In the genomic region with DNA sequence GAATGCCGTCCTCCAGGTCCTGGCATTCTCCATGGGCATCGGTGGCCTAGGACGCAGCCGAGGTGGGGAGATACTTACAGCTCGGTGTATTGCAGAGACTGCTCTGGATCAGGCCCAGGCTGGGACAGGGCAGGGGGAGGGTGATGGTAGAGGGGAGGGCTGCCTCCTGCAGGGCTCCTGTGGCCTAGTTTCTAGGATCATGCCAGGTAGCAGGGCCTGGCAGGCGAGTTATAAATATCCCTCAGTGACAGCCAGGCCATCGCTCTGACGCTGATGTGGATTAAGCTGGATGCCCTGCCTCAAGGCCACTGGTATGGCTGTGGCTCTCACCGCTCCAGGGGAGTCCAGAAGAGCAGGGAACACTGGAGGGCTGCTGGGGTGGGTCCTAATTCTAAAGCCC, we compare ENCODE assay signal across 18 mouse cellular contexts.
DNase-seq lines count a peak whose midpoint lies in the region; ATAC-seq lines count a peak whose summit lies in the region.
"Had no signal": no experiment of that assay in that cellular context is flagged by ENCODE, and none has a peak within 500 bp of the region (broad histone marks: within the 10 kb centered on the region; RNA-seq: fewer than 3 reads in every experiment).

No protein-coding gene starts in this region.

- no peaks in the 10 kb centered on the region for H3K27me3 ChIP-seq in limb, embryonic 10.5 days (ENCODE audit: low read depth, poor library complexity, severe bottlenecking)
- H3K27me3 ChIP-seq: embryonic facial prominence, embryonic 12.5 days; limb, embryonic 13.5 days; megakaryocyte, embryonic 14.5 days; midbrain, embryonic 15.5 days had no signal

- H3K36me3 ChIP-seq in limb, embryonic 10.5 days, result no peaks in the 10 kb centered on the region
- H3K36me3 ChIP-seq: embryonic facial prominence, embryonic 12.5 days; G1E; hindbrain, embryonic 10.5 days; limb, embryonic 13.5 days; midbrain, embryonic 15.5 days had no signal

- H3K27ac ChIP-seq in limb, embryonic 10.5 days, result peak overlapping the region; percentile 36; the same call in 1 of the 2 replicates
- H3K27ac ChIP-seq: embryonic facial prominence, embryonic 12.5 days; hindbrain, embryonic 10.5 days; limb, embryonic 13.5 days; liver, embryonic 14.5 days; midbrain, embryonic 15.5 days had no signal

- ATAC-seq in erythroid progenitor cell, adult 5-6 weeks (replicated peaks; ENCODE audit: low FRiP score, poor library complexity, severe bottlenecking), result no peak
- ATAC-seq in CD4-positive, CD25-positive, alpha-beta regulatory T cell, adult 4 months, result no peak
- ATAC-seq: forebrain, postnatal 0 days; midbrain, embryonic 15.5 days had no signal

- no peaks in the 10 kb centered on the region for H3K4me1 ChIP-seq in limb, embryonic 10.5 days
- H3K4me1 ChIP-seq: embryonic facial prominence, embryonic 12.5 days; hindbrain, embryonic 10.5 days; megakaryocyte, embryonic 14.5 days; midbrain, embryonic 15.5 days had no signal

- peak; percentile 43 to 50 for DNase-seq in cerebellum, postnatal 25 days
- no peak for DNase-seq in cerebellum, adult 11 months
- peak; percentile 24 for DNase-seq in gastrocnemius, postnatal 10 days
- peak; percentile 50 for DNase-seq in heart, adult 8-10 months (ENCODE audit: low spot score)
- DNase-seq in limb, embryonic 10.5 days (ENCODE audit: low spot score), result no peak
- DNase-seq: forebrain, postnatal 0 days; kidney, adult 8-10 months; kidney, postnatal 25 days; lung, postnatal 10 days had no signal

- no peaks in the 10 kb centered on the region for H3K9me3 ChIP-seq in limb, embryonic 10.5 days (replicated peaks)
- H3K9me3 ChIP-seq: embryonic facial prominence, embryonic 12.5 days; hindbrain, embryonic 10.5 days; limb, embryonic 13.5 days; midbrain, embryonic 15.5 days had no signal

- H3K4me3 ChIP-seq in limb, embryonic 10.5 days, result no peak overlapping the region
- H3K4me3 ChIP-seq: embryonic facial prominence, embryonic 12.5 days; hindbrain, embryonic 10.5 days; limb, embryonic 13.5 days; megakaryocyte, embryonic 14.5 days; midbrain, embryonic 15.5 days had no signal

- WGBS in limb, embryonic 10.5 days, result 73% methylated on average over 9 of the region's 9 CpGs

Comparison
In these comparisons a context has a peak if more than half of its experiments do, and no peak if none do; other contexts are left out.
1. DNase-seq: peak in cerebellum, postnatal 25 days (2 of 2), gastrocnemius, postnatal 10 days (single experiment) and heart, adult 8-10 months (single experiment); none in cerebellum, adult 11 months (single experiment) and limb, embryonic 10.5 days (single experiment).